Mouse (Mus musculus) limb, embryonic 12.5 days (tissue): ENCODE measurements around the gene 6030458C11Rik. TPM values are rescaled to one million over a fixed set of nuclear protein-coding genes. Genes with fewer than 3 reads are reported as not detected.

Experiments
- ATAC-seq: fragments of 200-750 bp; cut with Nextera tagmentation; 2 replicates; pipeline ENCODE4 v1.8.0; 2017; ENCODE audit warnings: low read depth, moderate TSS enrichment; ENCODE audit not compliant: insufficient number of reproducible peaks, insufficient read depth, low FRiP score, low TSS enrichment
- H3K27ac ChIP-seq: fragments of 300-500 bp; sonication (generic); 2 replicates; pipeline ENCODE4 v1.5.1; 2016; ENCODE audit warnings: mild to moderate bottlenecking, moderate library complexity
- H3K27me3 ChIP-seq: fragments of 300-500 bp; sonication (generic); 2 replicates; pipeline ENCODE4 v1.6.1; 2016; ENCODE audit warnings: mild to moderate bottlenecking, moderate library complexity
- H3K36me3 ChIP-seq: fragments of 300-500 bp; sonication (generic); 2 replicates; pipeline ENCODE4 v1.6.1; 2016; ENCODE audit warnings: mild to moderate bottlenecking, moderate library complexity
- H3K4me1 ChIP-seq: fragments of 300-500 bp; sonication (generic); replicated peaks from 2 replicates; pipeline ENCODE4 v1.6.1; 2016
- H3K4me2 ChIP-seq: fragments of 300-500 bp; sonication (generic); 2 replicates; pipeline ENCODE4 v1.6.1; 2016; ENCODE audit warnings: mild to moderate bottlenecking, moderate library complexity
- H3K4me3 ChIP-seq: fragments of 300-500 bp; sonication (generic); replicated peaks from 2 replicates; pipeline ENCODE4 v1.5.1; 2016; ENCODE audit warnings: mild to moderate bottlenecking
- H3K9ac ChIP-seq: fragments of 300-500 bp; sonication (generic); replicated peaks from 2 replicates; pipeline ENCODE4 v1.6.1; 2016; ENCODE audit warnings: mild to moderate bottlenecking, moderate library complexity
- H3K9me3 ChIP-seq: fragments of 300-500 bp; sonication (generic); 2 replicates; pipeline ENCODE4 v1.6.1; 2016; ENCODE audit warnings: mild to moderate bottlenecking, moderate library complexity
- WGBS: fragments of 180-500 bp; shearing (Covaris S2); methylation state at CpG from one replicate; pipeline ENCODE4 v1.1.7; 2016; 5-methylcytosine and 5-hydroxymethylcytosine counted together
- polyA plus RNA-seq: library from polyadenylated mRNA; unstranded; fragments of >200 nt; fragmentation: Nextera tagmentation; extraction: Ambion mirVana; gene quantifications from 2 replicates; pipeline ENCODE4 v1.2.1, GENCODE M21; 2016

The 6030458C11Rik gene
- polyA plus RNA-seq, 1 experiment from 2014 or later, result 54.0 TPM

DNA sequence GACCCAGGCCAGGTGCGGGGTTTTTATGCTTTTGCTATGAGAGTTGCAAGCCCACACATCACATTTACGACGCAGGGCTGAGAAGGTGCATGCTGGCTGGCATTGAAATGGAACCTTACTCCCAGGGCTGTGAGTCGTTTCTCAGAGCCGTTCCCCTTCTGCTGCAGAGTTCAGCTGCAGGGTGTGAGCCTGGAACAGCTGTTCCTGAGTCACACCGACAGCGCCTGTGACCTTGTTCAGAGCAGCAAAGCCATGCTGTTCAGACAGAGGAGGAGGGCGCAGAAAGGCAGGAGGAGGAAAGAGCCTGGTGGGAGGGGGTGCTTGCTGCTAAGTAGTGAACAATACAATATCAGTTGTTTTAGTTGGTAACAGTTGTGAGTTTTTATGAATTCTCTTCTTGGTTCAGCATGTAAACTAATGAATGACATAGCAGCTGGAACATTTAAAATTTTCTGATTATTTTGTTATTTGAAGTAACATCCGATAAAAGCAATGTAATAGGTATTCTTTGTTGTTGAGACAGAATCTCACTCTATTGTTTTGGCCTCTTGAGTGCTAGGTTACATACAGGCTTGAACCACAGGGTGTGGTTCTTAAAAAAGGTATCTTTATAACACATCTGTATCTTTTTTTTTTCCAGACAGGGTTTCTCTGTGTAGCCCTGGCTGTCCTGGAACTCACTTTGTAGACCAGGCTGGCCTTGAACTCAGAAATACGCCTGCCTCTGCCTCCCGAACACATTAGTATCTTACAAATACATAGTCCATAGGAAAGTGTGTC, 23.9 kb upstream of the 6030458C11Rik start:
- H3K4me3 ChIP-seq, result no peak overlapping the region
- H3K27me3 ChIP-seq, result no peaks in the 10 kb centered on the region
- no peak overlapping the region for H3K27ac ChIP-seq
- peaks cover 96% of the 10 kb centered on the region for H3K36me3 ChIP-seq
- 63% methylated on average over 11 of the region's 11 CpGs for WGBS
- no peak overlapping the region for H3K9ac ChIP-seq
- 0 out of 2 replicates have a peak, but pooled peaks have one; percentile 54 for ATAC-seq
- H3K4me2 ChIP-seq, result no peak overlapping the region
- H3K9me3 ChIP-seq, result no peaks in the 10 kb centered on the region
- no peaks in the 10 kb centered on the region for H3K4me1 ChIP-seq

DNA sequence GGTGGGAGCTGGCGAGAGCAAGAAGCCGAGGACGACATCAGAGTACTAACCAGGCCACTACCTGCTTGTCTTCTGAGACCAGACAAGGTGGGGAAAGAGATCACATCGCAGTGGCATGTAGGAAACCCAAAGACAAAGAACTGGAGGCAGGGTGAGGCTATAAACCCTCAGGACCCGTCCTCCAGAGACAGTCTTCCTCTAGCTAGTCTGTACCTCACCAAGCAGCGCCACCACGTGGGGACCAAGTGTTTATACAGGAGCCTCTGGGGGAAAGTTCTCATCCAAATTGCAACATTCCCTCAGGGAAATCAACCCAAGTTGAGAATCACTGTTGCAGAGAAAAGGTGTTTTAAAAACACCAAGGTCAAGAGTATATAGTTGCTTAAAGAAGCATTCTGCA, 18.4 kb upstream of the 6030458C11Rik start:
- H3K27me3 ChIP-seq, result no peaks in the 10 kb centered on the region
- peaks cover 91% of the 10 kb centered on the region for H3K36me3 ChIP-seq
- no peak overlapping the region for H3K4me3 ChIP-seq
- H3K4me1 ChIP-seq, result no peaks in the 10 kb centered on the region
- H3K9me3 ChIP-seq, result no peaks in the 10 kb centered on the region
- 78% methylated on average over 7 of the region's 7 CpGs for WGBS
- no peak overlapping the region for H3K27ac ChIP-seq
- no peak overlapping the region for H3K9ac ChIP-seq
- ATAC-seq, result no peak
- H3K4me2 ChIP-seq, result no peak overlapping the region

DNA sequence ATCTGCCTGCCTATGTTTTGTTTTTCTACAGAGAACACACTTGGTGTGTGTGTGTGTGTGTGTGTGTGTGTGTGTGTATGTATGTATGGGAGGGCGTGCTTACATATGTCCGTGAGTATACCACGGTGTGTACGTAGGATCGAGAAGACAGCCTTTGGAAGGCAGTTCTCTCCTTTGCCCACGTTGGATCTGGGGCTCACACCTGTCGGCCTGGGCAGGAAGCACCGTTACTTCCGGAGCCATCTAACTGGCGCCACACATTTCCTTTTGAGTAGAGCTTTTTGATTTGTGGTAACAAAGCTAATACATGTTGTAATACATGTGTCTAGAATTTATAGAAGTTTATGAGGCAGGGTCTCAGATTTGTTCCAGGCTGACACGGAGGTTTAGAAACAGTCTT, 16.3 kb upstream of the 6030458C11Rik start:
- peaks cover 92% of the 10 kb centered on the region for H3K36me3 ChIP-seq
- no peaks in the 10 kb centered on the region for H3K27me3 ChIP-seq
- no peaks in the 10 kb centered on the region for H3K4me1 ChIP-seq
- no peak overlapping the region for H3K27ac ChIP-seq
- no peak for ATAC-seq
- H3K9me3 ChIP-seq, result no peaks in the 10 kb centered on the region
- H3K4me3 ChIP-seq, result no peak overlapping the region
- no peak overlapping the region for H3K9ac ChIP-seq
- WGBS, result 93% methylated on average over 11 of the region's 11 CpGs
- H3K4me2 ChIP-seq, result no peak overlapping the region

- peaks cover 81% of the 10 kb centered on the region for H3K36me3 ChIP-seq
- H3K4me2 ChIP-seq, result no peak overlapping the region
- H3K27ac ChIP-seq, result no peak overlapping the region
- 95% methylated on average over 24 of the region's 24 CpGs for WGBS
- no peak overlapping the region for H3K9ac ChIP-seq
- 0 out of 2 replicates have a peak, but pooled peaks have one; percentile 37 for ATAC-seq
- H3K9me3 ChIP-seq, result no peaks in the 10 kb centered on the region
- H3K4me3 ChIP-seq, result no peak overlapping the region
- no peaks in the 10 kb centered on the region for H3K4me1 ChIP-seq
- no peaks in the 10 kb centered on the region for H3K27me3 ChIP-seq
Observed at GRCm38 (mm10) chr15:12834231-12834630, 9.8 kb upstream of the 6030458C11Rik start.

DNA sequence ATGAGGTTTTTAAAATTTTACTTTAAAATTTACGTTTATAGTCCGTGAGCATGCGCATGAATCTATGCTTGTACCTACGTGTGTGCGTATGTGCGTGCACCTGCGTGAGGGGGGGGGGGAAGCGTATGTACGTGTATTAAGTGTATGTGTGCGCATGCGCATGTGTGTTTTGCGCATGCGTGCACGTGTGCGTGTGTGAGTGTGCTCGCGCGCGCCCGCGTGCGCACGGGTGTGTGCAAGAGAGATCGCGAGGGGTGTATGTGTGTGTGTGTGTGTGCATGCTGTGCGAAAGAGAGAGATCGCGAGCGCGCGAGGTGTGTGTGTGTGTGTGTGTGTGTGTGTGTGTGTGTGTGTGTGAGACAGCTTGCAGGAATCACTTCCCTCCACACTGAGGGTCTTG, 8.9 kb upstream of the 6030458C11Rik start:
- Histone ChIP-seq H3K27me3 (no peaks in the 10 kb centered on the region), H3K9ac (no peak overlapping the region), H3K36me3 (peaks cover 86% of the 10 kb centered on the region), H3K9me3 (no peaks in the 10 kb centered on the region), H3K4me1 (no peaks in the 10 kb centered on the region), H3K4me3 (no peak overlapping the region), H3K27ac (no peak overlapping the region), H3K4me2 (no peak overlapping the region)
- 98% methylated on average over 31 of the region's 31 CpGs for WGBS
- no peak for ATAC-seq

- H3K27ac ChIP-seq, result no peak overlapping the region
- no peak for ATAC-seq
- H3K9me3 ChIP-seq, result no peaks in the 10 kb centered on the region
- no peaks in the 10 kb centered on the region for H3K4me1 ChIP-seq
- no peak overlapping the region for H3K9ac ChIP-seq
- WGBS, result 95% methylated on average over 4 of the region's 4 CpGs
- no peak overlapping the region for H3K4me2 ChIP-seq
- peaks cover 86% of the 10 kb centered on the region for H3K36me3 ChIP-seq
- H3K4me3 ChIP-seq, result no peak overlapping the region
- H3K27me3 ChIP-seq, result no peaks in the 10 kb centered on the region
Observed at GRCm38 (mm10) chr15:12832599-12832998, 8.2 kb upstream of the 6030458C11Rik start.

GRCm38 (mm10) chr15:12829878-12830277, 5.4 kb upstream of the 6030458C11Rik start:
- Histone ChIP-seq H3K9ac (no peak overlapping the region), H3K27ac (no peak overlapping the region), H3K9me3 (no peaks in the 10 kb centered on the region), H3K4me1 (peaks cover 10% of the 10 kb centered on the region), H3K27me3 (no peaks in the 10 kb centered on the region), H3K4me2 (no peak overlapping the region), H3K36me3 (peaks cover 77% of the 10 kb centered on the region), H3K4me3 (no peak overlapping the region)
- 91% methylated on average over 3 of the region's 3 CpGs for WGBS
- ATAC-seq, result no peak

DNA sequence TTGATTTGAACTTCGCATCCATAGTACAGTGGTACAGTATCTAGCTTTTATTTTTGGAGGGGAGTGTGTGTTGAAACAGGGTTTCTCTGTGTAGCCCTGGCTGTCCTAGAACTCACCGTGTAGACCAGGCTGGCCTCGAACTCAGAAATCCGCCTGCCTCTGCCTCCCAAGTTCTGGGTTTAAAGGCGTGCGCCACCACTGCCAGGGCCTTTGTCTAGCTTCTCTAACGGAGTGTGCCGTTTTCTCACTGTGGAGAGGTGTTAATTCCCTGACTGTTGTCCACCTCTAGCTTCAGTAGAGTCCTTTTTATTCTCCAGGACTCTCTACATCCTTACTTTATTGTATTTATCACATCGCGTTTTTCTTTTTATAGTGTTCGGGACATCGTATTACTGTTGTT, 959 bp upstream of the 6030458C11Rik start:
- Histone ChIP-seq H3K4me1 (peaks cover 18% of the 10 kb centered on the region), H3K27me3 (no peaks in the 10 kb centered on the region), H3K9me3 (no peaks in the 10 kb centered on the region), H3K36me3 (peaks cover 63% of the 10 kb centered on the region), H3K27ac (no peak overlapping the region), H3K9ac (peak overlapping the region; percentile 91), H3K4me3 (peak overlapping the region; percentile 82), H3K4me2 (peak overlapping the region; percentile 68)
- no peak for ATAC-seq
- WGBS, result 51% methylated on average over 12 of the region's 12 CpGs

- Histone ChIP-seq H3K9me3 (no peaks in the 10 kb centered on the region), H3K4me1 (peaks cover 18% of the 10 kb centered on the region), H3K27me3 (no peaks in the 10 kb centered on the region), H3K4me2 (peak overlapping the region; percentile 68), H3K27ac (peak overlapping the region; percentile 78), H3K9ac (peak overlapping the region; percentile 91), H3K36me3 (peaks cover 61% of the 10 kb centered on the region), H3K4me3 (peak overlapping the region; percentile 82)
- no peak for ATAC-seq
- under 1% methylated on average over 31 of the region's 31 CpGs for WGBS
Observed at GRCm38 (mm10) chr15:12824965-12825364, 516 bp upstream of the 6030458C11Rik start.

DNA sequence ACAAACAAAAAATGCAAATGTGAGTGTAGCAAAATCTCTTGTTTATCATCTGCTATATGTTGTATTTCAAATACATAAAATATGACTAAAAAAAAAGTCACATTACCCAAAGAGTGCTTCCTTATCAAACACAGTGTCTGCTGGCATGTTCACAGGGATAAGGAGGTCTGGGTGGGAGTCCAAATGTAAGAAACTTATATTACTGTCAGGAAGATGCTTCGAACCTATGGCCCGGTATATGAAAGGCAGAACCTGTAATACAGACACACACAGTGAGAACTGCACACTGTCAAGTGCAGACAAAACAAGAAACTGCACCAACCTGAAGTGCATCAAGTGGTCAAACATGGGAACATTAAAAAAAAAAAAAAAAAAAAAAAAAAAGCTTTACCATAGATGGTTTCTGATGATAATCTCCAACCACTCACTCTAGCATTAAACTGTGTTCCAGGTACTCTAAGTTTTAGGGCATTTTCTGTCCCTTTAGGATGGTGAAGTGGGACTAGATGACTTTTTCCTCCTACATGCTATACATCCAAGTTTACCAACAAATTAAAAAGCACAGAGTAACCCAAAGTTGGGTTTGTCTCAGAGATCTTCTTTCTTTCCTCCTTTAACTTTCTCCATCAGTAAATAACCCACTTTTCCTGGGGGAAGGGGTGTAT, 862 bp downstream of the 6030458C11Rik start:
- Histone ChIP-seq H3K9ac (peak overlapping the region; percentile 91), H3K36me3 (peaks cover 61% of the 10 kb centered on the region), H3K4me2 (peak overlapping the region; percentile 75), H3K27me3 (no peaks in the 10 kb centered on the region), H3K4me3 (peak overlapping the region; percentile 82), H3K27ac (peak overlapping the region; percentile 88), H3K4me1 (peaks cover 18% of the 10 kb centered on the region), H3K9me3 (no peaks in the 10 kb centered on the region)
- ATAC-seq, result no peak
- WGBS, result 91% methylated on average over 2 of the region's 2 CpGs

GRCm38 (mm10) chr15:12822416-12823395, 1.7 kb downstream of the 6030458C11Rik start:
- Histone ChIP-seq H3K4me1 (peaks cover 18% of the 10 kb centered on the region), H3K27me3 (no peaks in the 10 kb centered on the region), H3K4me3 (no peak overlapping the region), H3K27ac (no peak overlapping the region), H3K9ac (no peak overlapping the region), H3K36me3 (peaks cover 61% of the 10 kb centered on the region), H3K4me2 (0 out of 2 replicates have a peak overlapping the region, but pooled peaks have one; percentile 75), H3K9me3 (no peaks in the 10 kb centered on the region)
- WGBS, result 78% methylated on average over 9 of the region's 9 CpGs
- no peak for ATAC-seq
